Comparison of ENCODE assay signal across 8 mouse cellular contexts in the genomic region with DNA sequence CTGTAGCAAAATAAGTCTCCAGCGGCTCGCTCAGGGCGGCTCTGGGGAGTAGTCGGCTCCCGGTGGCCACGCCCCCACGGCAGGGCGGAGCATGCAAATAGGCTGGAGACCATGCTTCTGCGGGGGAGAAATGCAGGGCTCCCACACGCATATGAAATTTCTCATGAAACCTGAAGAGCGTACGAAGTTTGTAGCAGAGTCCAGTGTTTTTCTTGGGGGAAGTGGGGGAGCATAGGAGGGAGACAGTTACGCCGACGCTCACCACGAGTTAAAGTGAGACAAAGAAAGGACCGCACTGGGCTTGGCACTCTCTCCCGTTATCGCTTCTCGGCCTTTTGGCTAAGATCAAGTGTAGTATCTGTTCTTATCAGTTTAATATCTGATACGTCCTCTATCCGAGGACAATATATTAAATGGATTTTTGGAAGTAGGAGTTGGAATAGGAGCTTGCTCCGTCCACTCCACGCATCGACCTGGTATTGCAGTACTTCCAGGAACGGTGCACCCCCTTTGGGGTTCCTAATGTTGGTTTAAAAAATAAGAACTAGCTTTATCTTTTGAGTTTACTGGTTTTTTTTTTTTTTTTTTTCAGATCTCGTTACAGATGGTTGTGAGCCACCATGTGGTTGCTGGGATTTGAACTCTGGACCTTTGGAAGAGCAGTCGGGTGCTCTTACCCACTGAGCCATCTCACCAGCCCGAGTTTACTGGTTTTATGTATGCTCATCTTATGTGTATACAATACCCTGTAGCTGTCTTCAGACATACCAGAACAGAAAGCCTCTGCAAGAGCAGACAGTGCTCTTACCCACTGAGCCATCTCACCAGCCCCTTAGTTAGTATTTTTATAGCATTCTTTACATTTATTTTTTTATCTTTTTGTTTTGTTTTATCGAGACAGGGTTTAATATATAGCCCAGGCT. TPM values are rescaled to one million over a fixed set of nuclear protein-coding genes. Genes with fewer than 3 reads are reported as not detected.
A peak's percentile ranks its signal among the peaks of the same experiment; 100 is the strongest.
DNase-seq lines count a peak whose midpoint lies in the region; ATAC-seq and TF ChIP-seq lines count a peak whose summit lies in the region.
"Not testable (repeated sequence)": the region's sequence is repeated elsewhere in the genome, so short reads cannot be mapped to it uniquely, and the experiment has no call there.

No protein-coding gene starts in this region.

- not testable (repeated sequence) for H3K9me3 ChIP-seq in limb, embryonic 10.5 days (replicated peaks); midbrain, embryonic 10.5 days (replicated peaks)

- not testable (repeated sequence) for H3K27me3 ChIP-seq in limb, embryonic 10.5 days (ENCODE audit: low read depth, poor library complexity, severe bottlenecking); midbrain, embryonic 10.5 days (ENCODE audit: low read depth, poor library complexity, severe bottlenecking)

- intact Hi-C loops in gastrocnemius, postnatal 36 days (cut with DNase I): not testable (repeated sequence)

- not testable (repeated sequence) for H3K4me1 ChIP-seq in cortical plate, adult 2 months (ENCODE audit: control insufficient read depth, insufficient read depth, low read length); limb, embryonic 10.5 days; midbrain, embryonic 10.5 days

- WGBS in limb, embryonic 10.5 days: 1% methylated on average over 30 of the region's 30 CpGs
- WGBS in midbrain, embryonic 10.5 days: 2% methylated on average over 30 of the region's 30 CpGs

- H3K27ac ChIP-seq in cortical plate, adult 2 months (ENCODE audit: insufficient read depth, low read length): not testable (repeated sequence)
- H3K27ac ChIP-seq in limb, embryonic 10.5 days: peak overlapping the region; percentile 78
- peak overlapping the region; percentile 84 for H3K27ac ChIP-seq in midbrain, embryonic 10.5 days (replicated peaks)

- TF ChIP-seq POLR2A in cortical plate, adult 2 months (IDR thresholded peaks at IDR 0.05; ENCODE audit: extremely low read depth, insufficient read depth, low read length): 0 out of 2 replicates have a peak, but pooled peaks have one; percentile 6

- not testable (repeated sequence) for TF ChIP-seq CTCF in cortical plate, adult 2 months (IDR thresholded peaks at IDR 0.05; ENCODE audit: extremely low read depth, insufficient read depth, low read length)

- H3K4me3 ChIP-seq in cortical plate, adult 2 months (ENCODE audit: insufficient read depth, low read length): peak overlapping the region; percentile 28; the same call in 1 of the 2 replicates
- H3K4me3 ChIP-seq in limb, embryonic 10.5 days: peak overlapping the region; percentile 32
- H3K4me3 ChIP-seq in midbrain, embryonic 10.5 days: peak overlapping the region; percentile 43

- DNase-seq in adrenal gland, adult (ENCODE audit: inconsistent age in 2 of 2, low spot score in 1 of 2): peak; percentile 77 to 92
- DNase-seq in gastrocnemius, postnatal 36 days: peak; percentile 33 to 60
- DNase-seq in limb, embryonic 10.5 days (ENCODE audit: low spot score): peak; percentile 85
- peak; percentile 83 for DNase-seq in midbrain, embryonic 10.5 days (ENCODE audit: low spot score)
- DNase-seq in right cerebral cortex, postnatal 25 days: peak; percentile 35
- DNase-seq in urinary bladder, postnatal 4 days (ENCODE audit: low spot score in 2 of 2): peak; percentile 46 to 77

- H3K36me3 ChIP-seq in limb, embryonic 10.5 days; midbrain, embryonic 10.5 days: not testable (repeated sequence)

- ATAC-seq in inflammation-experienced regulatory T-cells, adult 6 months: peak; percentile 70

RNA-seq across cellular contexts. Expression of gene Gm11634, which starts 5.7 kb away (rescaled TPM):
- polyA plus RNA-seq in cortical plate, adult 2 months (2012; rRNA removed): not detected in 2 replicates
- total RNA-seq in gastrocnemius, postnatal 36 days (2021): not detected
- under 1 TPM in 2 of 3 experiments, not detected in 1; 0.49 to 0.62 TPM for polyA plus RNA-seq in inflammation-experienced regulatory T-cells, adult 6 months (2017; shearing (Covaris generic))
- not detected in 2 replicates for polyA plus RNA-seq in limb, embryonic 10.5 days (2016; fragmentation: Nextera tagmentation; extraction: Ambion mirVana)
- polyA plus RNA-seq in midbrain, embryonic 10.5 days (2016; fragmentation: Nextera tagmentation; extraction: Ambion mirVana): 0.22 TPM in 1 of 2 replicates, not detected in the other

RNA-seq across cellular contexts. Expression of gene Rdm1, which starts 22.2 kb away (rescaled TPM):
- polyA plus RNA-seq in cortical plate, adult 2 months (2012; rRNA removed): 13.0 and 14.2 TPM in 2 replicates
- total RNA-seq in gastrocnemius, postnatal 36 days (2021): 10 to 100 TPM; 22.4 to 24.3 TPM
- 10 to 100 TPM; 74.3 to 80.3 (median 78.1) TPM for polyA plus RNA-seq in inflammation-experienced regulatory T-cells, adult 6 months (2017; shearing (Covaris generic))
- polyA plus RNA-seq in limb, embryonic 10.5 days (2016; fragmentation: Nextera tagmentation; extraction: Ambion mirVana): 18.7 and 22.3 TPM in 2 replicates
- polyA plus RNA-seq in midbrain, embryonic 10.5 days (2016; fragmentation: Nextera tagmentation; extraction: Ambion mirVana): 35.2 and 39.2 TPM in 2 replicates

RNA-seq across cellular contexts. Expression of gene Tmem106a, which starts 22.8 kb away (rescaled TPM):
- polyA plus RNA-seq in cortical plate, adult 2 months (2012; rRNA removed): 1.7 and 2.2 TPM in 2 replicates
- total RNA-seq in gastrocnemius, postnatal 36 days (2021): 1 to 10 TPM in 1 of 2 experiments, under 1 TPM in 1; 0.96 to 1.8 TPM
- polyA plus RNA-seq in inflammation-experienced regulatory T-cells, adult 6 months (2017; shearing (Covaris generic)): 10 to 100 TPM; 15.6 to 19.0 (median 16.8) TPM
- 1.1 and 1.8 TPM in 2 replicates for polyA plus RNA-seq in limb, embryonic 10.5 days (2016; fragmentation: Nextera tagmentation; extraction: Ambion mirVana)
- polyA plus RNA-seq in midbrain, embryonic 10.5 days (2016; fragmentation: Nextera tagmentation; extraction: Ambion mirVana): 2.0 and 3.9 TPM in 2 replicates

RNA-seq across cellular contexts. Expression of gene Nbr1, which starts 52.8 kb away (rescaled TPM):
- 104 and 115 TPM in 2 replicates for polyA plus RNA-seq in cortical plate, adult 2 months (2012; rRNA removed)
- total RNA-seq in gastrocnemius, postnatal 36 days (2021): 10 to 100 TPM; 54.0 to 61.6 TPM
- 10 to 100 TPM; 53.2 to 76.6 (median 56.5) TPM for polyA plus RNA-seq in inflammation-experienced regulatory T-cells, adult 6 months (2017; shearing (Covaris generic))
- polyA plus RNA-seq in limb, embryonic 10.5 days (2016; fragmentation: Nextera tagmentation; extraction: Ambion mirVana): 51.7 and 73.2 TPM in 2 replicates
- polyA plus RNA-seq in midbrain, embryonic 10.5 days (2016; fragmentation: Nextera tagmentation; extraction: Ambion mirVana): 69.9 and 83.7 TPM in 2 replicates

RNA-seq across cellular contexts. Expression of gene Brca1, which starts 53.0 kb away (rescaled TPM):
- polyA plus RNA-seq in cortical plate, adult 2 months (2012; rRNA removed): 0.57 and 0.65 TPM in 2 replicates
- under 1 TPM; 0.31 to 0.57 TPM for total RNA-seq in gastrocnemius, postnatal 36 days (2021)
- polyA plus RNA-seq in inflammation-experienced regulatory T-cells, adult 6 months (2017; shearing (Covaris generic)): 10 to 100 TPM in 1 of 3 experiments, 1 to 10 TPM in 2; 2.8 to 13.3 (median 3.8) TPM
- polyA plus RNA-seq in limb, embryonic 10.5 days (2016; fragmentation: Nextera tagmentation; extraction: Ambion mirVana): 22.2 and 22.6 TPM in 2 replicates
- 21.6 and 23.0 TPM in 2 replicates for polyA plus RNA-seq in midbrain, embryonic 10.5 days (2016; fragmentation: Nextera tagmentation; extraction: Ambion mirVana)

Comparison
In these comparisons a context has a peak if more than half of its experiments do, and no peak if none do; other contexts are left out.
1. DNase-seq: peak in every context shown above with its lines; median percentile 85 in limb, embryonic 10.5 days; 84 in adrenal gland, adult; 83 in midbrain, embryonic 10.5 days; 62 in urinary bladder, postnatal 4 days; 46 in gastrocnemius, postnatal 36 days; 35 in right cerebral cortex, postnatal 25 days.